Mouse (Mus musculus): ENCODE results near the gene Efcab10. TPM values are rescaled to one million over a fixed set of nuclear protein-coding genes. Genes with fewer than 3 reads are reported as not detected.

Efcab10 gene
- not detected in 2 replicates for polyA plus RNA-seq (2016; fragmentation: Nextera tagmentation; extraction: Ambion mirVana)

- no peak for ATAC-seq
- Histone ChIP-seq H3K27ac (no peak within 1 kb of the TSS), H3K36me3 (no peaks in the 10 kb centered on the region), H3K4me1 (peaks cover 7% of the 10 kb centered on the region), H3K9me3 (replicated peaks) (no peaks in the 10 kb centered on the region), H3K9ac (no peak within 1 kb of the TSS), H3K4me2 (peak within 1 kb of the TSS; percentile 40), H3K27me3 (replicated peaks) (peaks cover 7% of the 10 kb centered on the region; the same call in 1 of the 2 replicates), H3K4me3 (no peak within 1 kb of the TSS)
- WGBS (ENCODE audit: insufficient replicate concordance) = 20% methylated on average over 24 of the region's 24 CpGs
Observed at GRCm38 (mm10) chr12:33394804-33395623, at the start of gene Efcab10. Gene Efcab10 (plus strand): TSS chr12:33394854.

- no peaks in the 10 kb centered on the region for H3K27me3 ChIP-seq (replicated peaks)
- no peak overlapping the region for H3K27ac ChIP-seq
- no peak overlapping the region for H3K4me3 ChIP-seq
- peaks cover 14% of the 10 kb centered on the region for H3K4me1 ChIP-seq
- H3K4me2 ChIP-seq = peak overlapping the region; percentile 30
- H3K9ac ChIP-seq = no peak overlapping the region
- 0 out of 2 replicates have a peak, but pooled peaks cover 5% of the 10 kb centered on the region for H3K9me3 ChIP-seq (replicated peaks)
- H3K36me3 ChIP-seq = peaks cover 98% of the 10 kb centered on the region
- WGBS (ENCODE audit: insufficient replicate concordance) = 68% methylated on average over 25 of the region's 25 CpGs
- no peak for ATAC-seq
Observed at GRCm38 (mm10) chr12:33344970-33345772, 49.5 kb upstream of the Efcab10 start.

GRCm38 (mm10) chr12:33345773-33346435 lies 48.8 kb upstream of the Efcab10 start:
- peaks cover 99% of the 10 kb centered on the region for H3K36me3 ChIP-seq
- peaks cover 14% of the 10 kb centered on the region for H3K4me1 ChIP-seq
- H3K4me3 ChIP-seq = no peak overlapping the region
- no peaks in the 10 kb centered on the region for H3K27me3 ChIP-seq (replicated peaks)
- H3K4me2 ChIP-seq = no peak overlapping the region
- no peak overlapping the region for H3K9ac ChIP-seq
- H3K9me3 ChIP-seq (replicated peaks) = 0 out of 2 replicates have a peak, but pooled peaks cover 5% of the 10 kb centered on the region
- H3K27ac ChIP-seq = no peak overlapping the region
- 81% methylated on average over 23 of the region's 23 CpGs for WGBS (ENCODE audit: insufficient replicate concordance)
- no peak for ATAC-seq

- WGBS (ENCODE audit: insufficient replicate concordance) = 58% methylated on average over 4 of the region's 4 CpGs
- H3K4me2 ChIP-seq = no peak overlapping the region
- 0 out of 2 replicates have a peak, but pooled peaks have one; percentile 52 for ATAC-seq
Observed at GRCm38 (mm10) chr12:33352671-33353070, 42.0 kb upstream of the Efcab10 start.

GRCm38 (mm10) chr12:33358345-33358744 lies 36.3 kb upstream of the Efcab10 start:
- Histone ChIP-seq H3K36me3 (peaks cover 88% of the 10 kb centered on the region), H3K27ac (no peak overlapping the region), H3K4me2 (no peak overlapping the region), H3K4me1 (no peaks in the 10 kb centered on the region), H3K27me3 (replicated peaks) (no peaks in the 10 kb centered on the region), H3K4me3 (no peak overlapping the region), H3K9ac (no peak overlapping the region), H3K9me3 (replicated peaks) (no peaks in the 10 kb centered on the region)
- no peak for ATAC-seq
- WGBS (ENCODE audit: insufficient replicate concordance) = 79% methylated on average over 10 of the region's 10 CpGs

More at GRCm38 (mm10) chr12:33352671-33353070, 42.0 kb upstream of the Efcab10 start:
- H3K27ac ChIP-seq = no peak overlapping the region
- peaks cover 10% of the 10 kb centered on the region; the same call in 1 of the 2 replicates for H3K4me1 ChIP-seq
- H3K4me3 ChIP-seq = no peak overlapping the region
- H3K36me3 ChIP-seq = peaks cover 91% of the 10 kb centered on the region
- H3K27me3 ChIP-seq (replicated peaks) = no peaks in the 10 kb centered on the region
- 0 out of 2 replicates have a peak, but pooled peaks cover 5% of the 10 kb centered on the region for H3K9me3 ChIP-seq (replicated peaks)
- no peak overlapping the region for H3K9ac ChIP-seq

- no peak overlapping the region for H3K27ac ChIP-seq
- no peak overlapping the region for H3K4me3 ChIP-seq
- no peaks in the 10 kb centered on the region for H3K4me1 ChIP-seq
- H3K9ac ChIP-seq = no peak overlapping the region
- ATAC-seq = no peak
- no peaks in the 10 kb centered on the region for H3K9me3 ChIP-seq (replicated peaks)
- H3K36me3 ChIP-seq = peaks cover 88% of the 10 kb centered on the region
- no peaks in the 10 kb centered on the region for H3K27me3 ChIP-seq (replicated peaks)
- H3K4me2 ChIP-seq = no peak overlapping the region
- 78% methylated on average over 7 of the region's 7 CpGs for WGBS (ENCODE audit: insufficient replicate concordance)
Observed at GRCm38 (mm10) chr12:33359209-33359608, 35.4 kb upstream of the Efcab10 start.

- ATAC-seq = no peak
- Histone ChIP-seq H3K27ac (no peak overlapping the region), H3K9me3 (replicated peaks) (no peaks in the 10 kb centered on the region), H3K4me3 (no peak overlapping the region), H3K4me1 (no peaks in the 10 kb centered on the region), H3K9ac (no peak overlapping the region), H3K27me3 (replicated peaks) (no peaks in the 10 kb centered on the region), H3K36me3 (peaks cover 88% of the 10 kb centered on the region), H3K4me2 (no peak overlapping the region)
- WGBS (ENCODE audit: insufficient replicate concordance) = 82% methylated on average over 5 of the region's 5 CpGs
Observed at GRCm38 (mm10) chr12:33359878-33360482, 34.7 kb upstream of the Efcab10 start.

GRCm38 (mm10) chr12:33360729-33361128 lies 33.9 kb upstream of the Efcab10 start:
- Histone ChIP-seq H3K4me3 (no peak overlapping the region), H3K27me3 (replicated peaks) (no peaks in the 10 kb centered on the region), H3K36me3 (peaks cover 88% of the 10 kb centered on the region), H3K4me1 (no peaks in the 10 kb centered on the region), H3K9ac (no peak overlapping the region), H3K27ac (no peak overlapping the region), H3K4me2 (no peak overlapping the region), H3K9me3 (replicated peaks) (no peaks in the 10 kb centered on the region)
- no peak for ATAC-seq
- 74% methylated on average over 6 of the region's 6 CpGs for WGBS (ENCODE audit: insufficient replicate concordance)

GRCm38 (mm10) chr12:33364511-33364910 lies 30.1 kb upstream of the Efcab10 start:
- Histone ChIP-seq H3K9me3 (replicated peaks) (no peaks in the 10 kb centered on the region), H3K4me3 (no peak overlapping the region), H3K4me1 (peaks cover 8% of the 10 kb centered on the region), H3K4me2 (no peak overlapping the region), H3K27ac (no peak overlapping the region), H3K36me3 (peaks cover 90% of the 10 kb centered on the region), H3K27me3 (replicated peaks) (no peaks in the 10 kb centered on the region), H3K9ac (no peak overlapping the region)
- 87% methylated on average over 8 of the region's 8 CpGs for WGBS (ENCODE audit: insufficient replicate concordance)
- ATAC-seq = no peak

GRCm38 (mm10) chr12:33365133-33365532 lies 29.5 kb upstream of the Efcab10 start:
- Histone ChIP-seq H3K9ac (no peak overlapping the region), H3K27me3 (replicated peaks) (no peaks in the 10 kb centered on the region), H3K36me3 (peaks cover 84% of the 10 kb centered on the region), H3K9me3 (replicated peaks) (no peaks in the 10 kb centered on the region), H3K4me2 (no peak overlapping the region), H3K27ac (no peak overlapping the region), H3K4me3 (no peak overlapping the region), H3K4me1 (peaks cover 14% of the 10 kb centered on the region)
- WGBS (ENCODE audit: insufficient replicate concordance) = 90% methylated on average over 8 of the region's 8 CpGs
- no peak for ATAC-seq

GRCm38 (mm10) chr12:33369555-33369954 lies 25.1 kb upstream of the Efcab10 start:
- peak overlapping the region; percentile 34; the same call in 1 of the 2 replicates for H3K27ac ChIP-seq
- no peak overlapping the region for H3K4me3 ChIP-seq
- H3K4me2 ChIP-seq = no peak overlapping the region
- no peak overlapping the region for H3K9ac ChIP-seq
- peaks cover 15% of the 10 kb centered on the region for H3K4me1 ChIP-seq
- H3K36me3 ChIP-seq = peaks cover 47% of the 10 kb centered on the region
- ATAC-seq = peak; percentile 79
- 72% methylated on average over 3 of the region's 3 CpGs for WGBS (ENCODE audit: insufficient replicate concordance)
- H3K9me3 ChIP-seq (replicated peaks) = no peaks in the 10 kb centered on the region
- H3K27me3 ChIP-seq (replicated peaks) = no peaks in the 10 kb centered on the region

Data from liver, embryonic 12.5 days (tissue).